Mouse (Mus musculus) cerebellum, adult 2 months (tissue): ENCODE results near the gene Cavin2. TPM values are rescaled to one million over a fixed set of nuclear protein-coding genes. Genes with fewer than 3 reads are reported as not detected.

Source experiments
- DNase-seq, 2 experiments: peaks; one replicate each; pipeline ENCODE4 v3.0.0; 2021
- H3K27ac ChIP-seq: fragments of 200-500 bp; 2 replicates; pipeline ENCODE4 v1.5.1; 2012; ENCODE audit warnings: low read length, control low read depth, inconsistent platforms; ENCODE audit not compliant: insufficient read depth
- H3K27me3 ChIP-seq: fragments of 200-500 bp; 2 replicates; pipeline ENCODE4 v1.6.1; 2012; ENCODE audit warnings: inconsistent platforms, mild to moderate bottlenecking, low read length, moderate library complexity; ENCODE audit not compliant: control insufficient read depth, insufficient read depth
- H3K4me1 ChIP-seq: fragments of 200-500 bp; 2 replicates; pipeline ENCODE4 v1.6.1; 2011; ENCODE audit warnings: low read length; ENCODE audit not compliant: control insufficient read depth, insufficient read depth
- H3K4me3 ChIP-seq: fragments of 200-500 bp; replicated peaks from 2 replicates; pipeline ENCODE3; 2011; ENCODE audit warnings: mild to moderate bottlenecking, low read depth, low read length, control low read depth; ENCODE audit not compliant: insufficient read depth
- CTCF ChIP-seq: fragments of 200-500 bp; IDR thresholded peaks from 2 replicates; pipeline ENCODE4 v1.5.1; 2011; ENCODE audit warnings: low read depth, mild to moderate bottlenecking, control low read depth, low read length, moderate library complexity, borderline replicate concordance; ENCODE audit not compliant: insufficient read depth
- POLR2A ChIP-seq: fragments of 200-500 bp; IDR thresholded peaks from 2 replicates; pipeline ENCODE4 v1.6.1; 2011; ENCODE audit warnings: low read length, control low read depth, borderline replicate concordance; ENCODE audit not compliant: insufficient read depth
- WGBS: fragments of 180-500 bp; shearing (Covaris S2); methylation state at CpG from one replicate; pipeline ENCODE4 v1.1.7; 2018; 5-methylcytosine and 5-hydroxymethylcytosine counted together
- polyA plus RNA-seq: library from polyadenylated mRNA; depleted of rRNA; stranded (reverse); fragments of >200 nt; gene quantifications from 2 replicates; pipeline ENCODE4 v1.2.3, GENCODE M21; 2012

Gene Cavin2
- polyA plus RNA-seq, 1 experiment, result 6.5 TPM

GRCm38 (mm10) chr1:51289620-51290445 lies 907 bp downstream of the Cavin2 start:
- no peak for DNase-seq
- H3K27ac ChIP-seq, result no peak overlapping the region
- peak overlapping the region; percentile 7 for H3K4me3 ChIP-seq
- no peaks in the 10 kb centered on the region for H3K27me3 ChIP-seq
- H3K4me1 ChIP-seq, result no peaks in the 10 kb centered on the region
- 85% methylated on average over 17 of the region's 17 CpGs for WGBS
- TF ChIP-seq CTCF (no peak), POLR2A (no peak)

- Histone ChIP-seq H3K4me3 (no peak overlapping the region), H3K27ac (no peak overlapping the region), H3K4me1 (no peaks in the 10 kb centered on the region), H3K27me3 (no peaks in the 10 kb centered on the region)
- 40% methylated on average over 4 of the region's 4 CpGs for WGBS
- DNase-seq, result no peak
- TF ChIP-seq CTCF (no peak), POLR2A (no peak)
Observed at GRCm38 (mm10) chr1:51290634-51291033, 1.7 kb downstream of the Cavin2 start.

- Histone ChIP-seq H3K27me3 (no peaks in the 10 kb centered on the region), H3K4me3 (no peak overlapping the region), H3K27ac (no peak overlapping the region), H3K4me1 (no peaks in the 10 kb centered on the region)
- WGBS, result 91% methylated on average over 4 of the region's 4 CpGs
- TF ChIP-seq CTCF, result no peak
- TF ChIP-seq POLR2A, result no peak
- no peak for DNase-seq
Observed at GRCm38 (mm10) chr1:51292348-51292747, 3.4 kb downstream of the Cavin2 start.

GRCm38 (mm10) chr1:51300295-51300930 lies 11.5 kb downstream of the Cavin2 start:
- Histone ChIP-seq H3K4me1 (no peaks in the 10 kb centered on the region), H3K27me3 (no peaks in the 10 kb centered on the region), H3K27ac (no peak overlapping the region), H3K4me3 (no peak overlapping the region)
- no peak for TF ChIP-seq CTCF
- TF ChIP-seq POLR2A, result no peak
- 71% methylated on average over 11 of the region's 11 CpGs for WGBS
- DNase-seq, result no peak

- no peak for DNase-seq
- Histone ChIP-seq H3K4me1 (no peaks in the 10 kb centered on the region), H3K27me3 (no peaks in the 10 kb centered on the region), H3K4me3 (no peak overlapping the region), H3K27ac (no peak overlapping the region)
- TF ChIP-seq POLR2A (no peak), CTCF (no peak)
- WGBS, result 92% methylated on average over 3 of the region's 3 CpGs
Observed at GRCm38 (mm10) chr1:51307056-51307455, 18.1 kb downstream of the Cavin2 start.

- no peak overlapping the region for H3K4me3 ChIP-seq
- no peak overlapping the region for H3K27ac ChIP-seq
- TF ChIP-seq CTCF (no peak), POLR2A (no peak)
- H3K27me3 ChIP-seq, result no peaks in the 10 kb centered on the region
- no peaks in the 10 kb centered on the region for H3K4me1 ChIP-seq
- DNase-seq, result no peak
- 54% methylated on average over 2 of the region's 2 CpGs for WGBS
Observed at GRCm38 (mm10) chr1:51315476-51315875, 26.6 kb downstream of the Cavin2 start.

GRCm38 (mm10) chr1:51323506-51323905 lies 34.6 kb downstream of the Cavin2 start:
- TF ChIP-seq POLR2A (no peak), CTCF (no peak)
- no peak overlapping the region for H3K27ac ChIP-seq

GRCm38 (mm10) chr1:51328541-51328940 lies 39.6 kb downstream of the Cavin2 start:
- TF ChIP-seq POLR2A, result no peak
- no peak for TF ChIP-seq CTCF
- H3K4me1 ChIP-seq, result peaks cover 5% of the 10 kb centered on the region; the same call in 1 of the 2 replicates
- 47% methylated on average over 1 of the region's 1 CpGs for WGBS
- DNase-seq, result peak in 1 of 2 experiments; percentile 32
- no peak overlapping the region for H3K27ac ChIP-seq
- H3K4me3 ChIP-seq, result no peak overlapping the region
- H3K27me3 ChIP-seq, result no peaks in the 10 kb centered on the region

More at GRCm38 (mm10) chr1:51323506-51323905, 34.6 kb downstream of the Cavin2 start:
- Histone ChIP-seq H3K27me3 (no peaks in the 10 kb centered on the region), H3K4me3 (no peak overlapping the region), H3K4me1 (no peaks in the 10 kb centered on the region)
- no peak for DNase-seq
- WGBS, result 48% methylated on average over 6 of the region's 6 CpGs
